Mouse (Mus musculus): ENCODE data around the gene Tcaf2.

Tcaf2 gene

GRCm38 (mm10) chr6:42644912-42645549 lies at the start of gene Tcaf2:
Tcaf2 (minus strand) TSS chr6:42645254.
- DNase-seq (ENCODE audit: low read depth), result peak; percentile 68

DNA sequence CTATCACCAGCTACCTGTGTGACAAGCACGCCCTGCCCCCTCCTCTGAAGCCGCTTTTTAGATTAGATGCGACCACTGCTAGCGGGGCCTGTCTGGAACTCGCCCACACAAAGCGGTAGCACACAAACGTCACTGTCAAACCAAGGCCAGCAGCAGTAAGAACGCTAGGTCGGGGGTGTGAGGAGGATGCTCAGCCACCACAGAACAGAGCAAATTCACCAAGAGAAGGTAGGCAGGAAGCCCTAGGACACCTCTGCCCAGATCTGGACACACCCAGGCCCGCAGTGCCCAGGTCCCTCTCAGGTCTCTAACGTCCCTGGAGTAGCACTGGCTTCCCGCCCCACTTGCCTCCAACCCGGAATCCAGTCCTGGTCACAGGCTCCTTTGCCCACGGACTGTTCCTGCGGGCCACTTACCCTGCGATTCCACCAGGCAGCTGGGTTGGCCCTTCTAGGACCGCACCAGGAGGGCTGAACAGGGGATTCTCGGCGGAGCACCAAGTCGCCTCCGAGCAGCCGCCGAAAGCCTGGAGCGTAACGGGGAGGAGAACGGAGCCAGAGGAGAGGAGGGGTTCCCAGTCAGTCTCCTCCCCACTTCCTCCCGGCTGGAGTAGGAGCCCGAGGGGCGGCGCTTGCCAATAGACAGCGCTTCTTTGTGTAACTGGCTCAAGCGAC lies 47.6 kb upstream of the Tcaf2 start:
- DNase-seq (ENCODE audit: low read depth), result peak; percentile 35

GRCm38 (mm10) chr6:42692154-42692516 lies 47.1 kb upstream of the Tcaf2 start:
- DNase-seq (ENCODE audit: low read depth), result peak; percentile 9

GRCm38 (mm10) chr6:42689761-42690160 lies 44.7 kb upstream of the Tcaf2 start:
- no peak for DNase-seq (ENCODE audit: low read depth)

GRCm38 (mm10) chr6:42687907-42688306 lies 42.9 kb upstream of the Tcaf2 start:
- no peak for DNase-seq (ENCODE audit: low read depth)

DNA sequence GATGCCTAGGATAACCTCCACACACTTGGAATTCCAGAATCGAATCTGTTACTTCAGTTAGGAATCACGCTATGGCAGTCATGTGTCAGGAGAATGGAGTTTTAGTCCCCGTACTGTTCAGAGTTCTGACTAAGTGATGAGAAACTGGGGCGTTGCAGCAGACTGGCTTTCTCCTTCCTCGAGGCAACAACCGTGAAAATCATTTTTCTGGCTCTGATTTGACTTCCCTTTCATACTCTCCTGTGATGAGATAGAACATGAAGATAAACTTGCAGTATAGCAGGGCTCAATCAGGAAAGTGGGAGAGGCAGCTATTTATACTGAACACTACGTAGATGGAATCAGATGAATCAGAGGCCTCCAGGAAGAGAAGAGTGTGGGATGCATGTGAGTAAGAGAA lies 35.0 kb upstream of the Tcaf2 start:
- no peak for DNase-seq (ENCODE audit: low read depth)

GRCm38 (mm10) chr6:42676011-42676410 lies 31.0 kb upstream of the Tcaf2 start:
- DNase-seq (ENCODE audit: low read depth), result no peak

DNA sequence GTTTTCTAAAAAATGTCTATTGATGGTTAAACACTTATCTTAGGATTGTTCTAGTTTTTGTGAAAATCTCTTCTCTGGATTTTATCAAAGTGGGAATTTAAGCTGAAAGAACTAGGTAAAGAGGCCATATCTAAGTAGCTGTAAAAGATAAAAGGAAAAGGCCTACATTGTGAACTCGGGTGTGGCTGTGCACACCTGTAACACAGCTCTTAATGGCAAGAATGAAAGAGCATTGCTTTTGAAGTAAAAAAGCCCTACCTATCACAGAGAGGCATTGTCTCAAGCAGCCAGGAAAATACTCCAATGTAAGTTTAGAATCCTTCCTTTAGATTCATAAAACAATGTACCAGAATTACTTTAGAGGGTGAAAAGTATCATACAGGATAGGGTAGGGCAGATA lies 26.7 kb upstream of the Tcaf2 start:
- no peak for DNase-seq (ENCODE audit: low read depth)

GRCm38 (mm10) chr6:42667722-42668121 lies 22.7 kb upstream of the Tcaf2 start:
- no peak for DNase-seq (ENCODE audit: low read depth)

GRCm38 (mm10) chr6:42661739-42662138 lies 16.7 kb upstream of the Tcaf2 start:
- no peak for DNase-seq (ENCODE audit: low read depth)

DNA sequence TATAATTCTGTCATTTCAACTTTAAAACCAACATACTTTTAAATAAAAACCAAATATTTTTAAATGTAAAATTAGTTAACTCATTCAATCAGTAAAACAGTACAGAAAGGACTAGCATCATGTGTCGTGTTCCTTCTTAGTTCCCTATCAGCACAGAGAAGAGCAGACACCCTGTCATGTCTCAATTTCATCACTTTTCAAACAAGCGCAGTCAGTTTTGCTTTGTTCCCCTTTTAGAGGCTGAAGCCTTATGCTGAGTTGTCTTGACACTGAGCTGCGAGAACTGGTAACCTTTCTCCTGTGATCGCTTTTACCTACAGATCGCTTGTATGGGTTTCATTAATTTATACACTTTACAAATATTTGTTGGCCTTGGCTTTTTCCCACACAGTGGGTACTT lies 10.7 kb downstream of the Tcaf2 start:
- DNase-seq (ENCODE audit: low read depth), result no peak

DNA sequence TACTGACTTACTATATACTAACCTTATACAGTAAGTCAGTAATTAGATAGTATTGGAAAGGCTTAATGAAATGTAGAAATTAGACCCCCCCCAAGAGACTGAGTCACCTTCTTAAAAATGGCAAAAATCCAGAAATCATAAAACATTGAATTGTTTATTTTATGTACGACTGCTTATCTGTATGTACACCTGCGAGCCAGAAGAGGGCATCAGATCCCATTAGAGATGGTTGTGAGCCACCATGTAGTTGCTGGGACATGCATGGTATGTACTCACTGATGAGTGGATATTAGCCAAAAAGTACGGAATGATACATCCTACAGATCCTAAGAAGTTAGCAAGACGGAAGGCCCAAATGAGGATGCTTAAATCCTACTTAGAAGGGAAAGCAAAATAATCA lies 13.7 kb downstream of the Tcaf2 start:
- DNase-seq (ENCODE audit: low read depth), result no peak

GRCm38 (mm10) chr6:42616904-42617303 lies 28.1 kb downstream of the Tcaf2 start:
- no peak for DNase-seq (ENCODE audit: low read depth)

- DNase-seq (ENCODE audit: low read depth), result no peak
Measured at GRCm38 (mm10) chr6:42612218-42612617, 32.8 kb downstream of the Tcaf2 start.

DNA sequence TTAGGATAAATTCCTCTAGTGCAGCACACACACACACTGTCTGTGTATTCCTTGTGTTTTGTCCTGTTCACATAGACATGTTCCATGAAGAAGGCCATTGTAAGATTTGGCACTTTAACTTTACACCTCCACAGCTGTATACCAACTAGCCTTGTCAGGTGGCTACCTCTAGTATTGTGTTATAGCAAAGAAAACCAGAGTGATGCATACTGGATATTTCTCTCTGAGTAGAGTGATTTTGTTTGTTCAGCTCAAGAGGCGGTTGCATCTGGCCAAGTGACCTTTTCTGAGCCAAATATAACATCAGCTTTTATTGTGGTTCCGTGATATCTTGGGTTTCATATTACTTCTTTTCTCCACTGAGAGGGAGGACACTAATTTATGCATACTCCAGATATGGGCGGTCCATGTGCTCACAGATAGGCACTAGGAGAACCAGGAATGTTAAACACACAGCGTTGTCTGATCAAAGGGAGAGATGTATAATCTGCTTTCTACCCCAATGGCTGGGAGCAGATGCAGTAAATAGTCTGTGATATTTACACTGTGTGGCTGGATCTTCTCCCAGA lies 34.0 kb downstream of the Tcaf2 start:
- DNase-seq (ENCODE audit: low read depth), result no peak

- no peak for DNase-seq (ENCODE audit: low read depth)
Measured at GRCm38 (mm10) chr6:42597592-42597991, 47.5 kb downstream of the Tcaf2 start, which contains the start of gene Tcaf3. Tcaf3 (minus strand) TSS chr6:42597692.

- no peak for DNase-seq (ENCODE audit: low read depth)
Measured at GRCm38 (mm10) chr6:42593138-42593882, 51.7 kb downstream of the Tcaf2 start.

GRCm38 (mm10) chr6:42586569-42586968 lies 58.5 kb downstream of the Tcaf2 start:
- DNase-seq (ENCODE audit: low read depth), result no peak

- peak; percentile 29 for DNase-seq (ENCODE audit: low read depth)
Measured at GRCm38 (mm10) chr6:42583488-42583872, 61.6 kb downstream of the Tcaf2 start.

DNA sequence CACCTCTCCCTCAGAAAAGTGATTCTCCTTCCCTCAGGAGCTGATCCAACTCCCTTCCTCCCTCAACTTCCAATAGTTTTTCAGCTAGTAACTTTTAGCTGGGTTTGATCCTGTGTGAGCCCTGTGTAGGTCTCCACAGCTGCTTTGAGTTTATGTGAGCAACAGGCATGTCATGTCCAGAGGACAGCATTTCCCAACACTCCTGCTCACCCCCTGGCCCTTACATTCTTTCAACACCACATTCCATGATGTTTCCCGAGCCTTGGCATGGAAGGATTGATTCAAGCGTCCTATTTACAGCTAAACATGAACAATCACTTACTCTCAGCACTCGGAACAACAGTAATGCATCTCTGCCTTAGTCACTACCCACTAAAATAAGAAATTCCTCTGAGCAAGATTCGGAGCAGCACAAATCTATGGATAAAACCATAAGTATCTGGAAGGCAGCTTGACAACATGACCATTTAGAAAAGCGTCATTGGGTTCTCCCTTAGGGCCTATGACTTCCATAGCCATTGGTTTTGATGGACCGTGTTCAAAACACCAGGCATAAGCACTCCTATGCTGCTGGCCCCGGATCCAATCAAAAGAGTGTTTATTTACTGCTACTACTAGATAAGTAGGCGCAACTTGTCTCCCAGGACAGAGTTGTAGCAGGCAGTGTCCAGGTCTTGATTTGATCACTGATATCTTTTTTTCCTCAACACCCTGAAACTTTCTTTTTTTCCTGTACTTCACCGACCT lies 62.1 kb downstream of the Tcaf2 start:
- no peak for DNase-seq (ENCODE audit: low read depth)

- no peak for DNase-seq (ENCODE audit: low read depth)
Measured at GRCm38 (mm10) chr6:42578678-42579077, 66.4 kb downstream of the Tcaf2 start.

DNA sequence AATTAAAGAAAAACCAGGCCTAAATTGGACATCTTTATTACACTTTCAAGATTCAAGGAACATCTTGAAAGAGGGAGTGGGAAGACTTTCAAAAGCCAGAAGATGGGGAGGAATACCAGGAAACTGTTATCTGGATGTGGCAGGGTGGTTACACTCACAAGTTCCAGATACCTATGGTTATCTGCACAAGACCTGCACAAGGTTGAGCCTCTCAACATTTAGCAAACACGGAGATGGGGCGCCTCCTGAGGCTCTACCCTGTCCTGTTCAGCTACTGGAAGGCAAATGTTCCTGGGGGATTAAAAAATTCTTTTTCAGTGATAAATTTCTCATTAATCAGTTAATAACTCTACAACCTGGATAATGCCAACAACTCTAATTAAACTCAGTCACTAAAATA lies 67.6 kb downstream of the Tcaf2 start:
- no peak for DNase-seq (ENCODE audit: low read depth)

Measured in c-Kit-positive CD71-negative TER-119-negative erythroid progenitor cells, embryonic 14.5 days (primary cell).